Mouse (Mus musculus): Measurements from ENCODE around the gene Entpd2. TPM values are rescaled to one million over a fixed set of nuclear protein-coding genes. Genes with fewer than 3 reads are reported as not detected.

The Entpd2 gene
- polyA plus RNA-seq, 1 experiment = 64.7 TPM

DNA sequence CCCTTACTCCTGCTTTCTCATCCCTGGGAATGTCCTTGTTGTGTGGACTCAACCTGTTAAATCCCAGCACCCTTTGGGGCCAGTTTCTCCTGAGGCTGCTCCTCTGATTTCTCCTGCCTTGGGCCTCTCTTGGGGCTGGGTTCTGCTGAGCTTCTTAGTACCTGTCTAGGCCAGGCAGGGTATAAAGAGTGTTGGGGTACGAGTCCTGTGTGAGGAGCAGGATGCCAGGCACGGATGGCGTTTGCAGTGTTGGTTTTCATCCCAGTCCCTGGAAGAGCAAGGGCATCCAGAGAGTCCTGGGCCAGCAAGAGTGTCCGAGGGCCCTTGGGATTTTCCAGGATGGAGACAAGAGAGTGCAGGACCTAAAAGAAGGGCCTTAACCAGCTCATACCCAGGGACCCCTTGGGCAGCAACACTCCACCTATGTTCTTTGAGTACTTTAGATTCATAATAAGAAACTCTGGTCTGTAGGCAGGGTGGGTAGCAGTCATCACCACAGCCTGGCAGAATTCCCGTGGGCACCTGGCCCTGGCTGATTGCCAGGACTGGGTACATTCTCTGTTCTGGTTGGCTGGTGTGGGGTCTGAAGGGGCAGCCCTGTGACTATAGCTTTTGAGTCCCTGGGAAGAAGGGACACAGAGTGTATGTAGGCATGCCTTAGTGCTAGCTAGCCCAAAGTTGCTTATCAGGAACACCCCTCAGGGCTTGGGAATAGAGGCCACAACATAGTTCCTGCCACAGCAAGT is 33.9 kb downstream of the Entpd2 start:
- DNase-seq (ENCODE audit: low read depth) = no peak

DNA sequence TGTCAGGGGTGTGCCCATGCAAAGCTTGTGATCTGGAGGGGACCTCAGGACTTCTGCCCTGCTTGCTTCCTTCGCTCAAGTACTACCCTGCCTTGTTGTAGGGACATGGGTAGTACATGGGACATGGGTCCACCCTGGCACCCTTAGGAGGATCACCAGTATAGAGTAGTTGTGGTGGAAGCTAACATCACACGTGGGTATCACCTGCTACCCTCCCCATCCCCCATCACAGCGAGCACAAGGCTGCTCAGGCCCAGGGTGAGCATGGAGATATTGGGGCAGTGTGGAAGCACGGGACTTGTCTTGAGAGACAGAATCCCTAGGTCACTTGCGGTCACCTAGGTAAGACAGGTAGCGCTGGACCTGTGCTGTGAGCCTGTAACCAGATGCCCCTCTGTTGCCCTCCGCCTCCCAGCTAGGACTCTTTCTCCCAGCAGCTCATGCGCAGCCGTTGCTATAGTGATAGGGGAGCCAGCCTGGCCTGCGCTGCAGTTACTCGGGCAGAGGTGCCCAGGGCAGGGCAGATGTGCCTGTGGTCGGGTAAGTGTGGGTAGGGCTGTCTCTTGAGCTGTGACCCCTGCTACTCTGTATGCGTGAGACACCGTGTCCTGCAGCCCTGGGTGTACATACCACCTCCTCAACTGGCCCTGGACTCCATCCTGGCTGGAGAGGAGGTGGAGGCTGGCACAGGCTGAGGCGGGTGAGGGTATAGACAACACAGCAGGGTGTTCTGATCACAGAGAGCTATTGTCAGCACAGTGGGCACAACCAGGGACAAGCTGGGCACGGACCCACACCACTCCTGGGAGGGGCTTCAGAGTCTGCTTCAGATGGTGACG is 34.9 kb downstream of the Entpd2 start:
- DNase-seq (ENCODE audit: low read depth) = no peak

DNA sequence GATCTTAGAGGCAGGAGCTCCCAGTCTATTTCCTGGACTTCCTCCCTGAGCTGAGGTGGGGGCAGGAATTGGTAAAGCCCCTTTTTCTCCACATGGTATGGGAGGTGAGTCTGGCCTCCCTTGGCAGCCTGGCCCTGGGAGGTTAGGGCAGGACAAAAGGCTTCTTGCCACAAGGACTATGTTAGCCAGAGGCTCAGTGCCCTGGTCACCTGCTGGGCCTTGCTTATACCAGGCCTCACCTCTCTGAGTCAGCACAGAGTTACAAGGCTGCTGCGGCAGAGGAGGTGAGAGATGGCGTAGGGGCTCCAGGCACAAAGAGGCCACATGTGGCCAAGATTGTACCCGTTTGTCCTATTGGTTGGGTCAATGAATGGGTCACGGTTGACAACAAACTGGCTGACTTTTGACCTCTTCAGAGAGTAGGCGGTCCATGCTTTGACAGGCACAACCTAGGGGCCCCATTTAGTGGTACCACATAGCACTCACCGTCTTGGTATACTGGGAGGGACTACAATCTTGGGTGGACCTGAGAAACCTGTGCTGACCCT is 35.7 kb downstream of the Entpd2 start:
- no peak for DNase-seq (ENCODE audit: low read depth)

DNA sequence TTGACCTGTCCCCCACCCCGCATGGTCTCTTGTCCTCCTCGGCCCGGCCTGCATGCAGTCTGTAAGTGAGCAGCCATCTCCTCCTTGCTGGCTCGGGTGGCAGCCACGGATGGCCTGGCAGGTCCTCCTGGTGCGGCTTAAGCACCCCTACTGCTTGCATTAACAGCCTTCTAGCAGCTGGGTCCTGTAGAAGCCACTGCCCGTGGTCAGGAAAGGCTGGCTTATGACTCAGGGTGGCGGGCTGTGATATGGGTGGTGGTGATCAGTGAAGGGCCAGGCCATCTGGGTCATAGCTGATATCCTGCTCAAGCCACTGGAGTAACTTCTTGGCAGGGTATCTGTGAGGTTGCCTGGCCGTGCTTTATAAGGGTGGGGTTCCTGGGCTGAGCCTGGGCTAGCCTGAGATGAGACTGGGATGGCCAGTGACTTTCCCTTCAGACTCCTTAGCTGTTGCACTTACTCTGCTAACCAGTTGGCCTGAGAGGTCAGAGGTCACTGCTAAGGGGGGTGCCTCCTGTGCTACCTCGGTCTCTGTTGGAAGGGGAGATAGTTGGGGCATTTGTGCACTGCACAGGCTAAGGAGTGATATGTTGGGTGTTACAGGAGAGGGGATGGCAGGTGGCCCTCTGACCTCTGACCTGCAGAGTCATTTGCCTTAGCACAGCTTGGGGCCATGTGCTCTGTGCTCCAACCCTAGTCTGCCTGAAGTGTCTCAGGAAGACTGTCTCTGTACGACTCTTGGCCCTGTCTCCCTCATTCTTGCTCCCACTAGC is 36.8 kb downstream of the Entpd2 start:
- no peak for DNase-seq (ENCODE audit: low read depth)

DNA sequence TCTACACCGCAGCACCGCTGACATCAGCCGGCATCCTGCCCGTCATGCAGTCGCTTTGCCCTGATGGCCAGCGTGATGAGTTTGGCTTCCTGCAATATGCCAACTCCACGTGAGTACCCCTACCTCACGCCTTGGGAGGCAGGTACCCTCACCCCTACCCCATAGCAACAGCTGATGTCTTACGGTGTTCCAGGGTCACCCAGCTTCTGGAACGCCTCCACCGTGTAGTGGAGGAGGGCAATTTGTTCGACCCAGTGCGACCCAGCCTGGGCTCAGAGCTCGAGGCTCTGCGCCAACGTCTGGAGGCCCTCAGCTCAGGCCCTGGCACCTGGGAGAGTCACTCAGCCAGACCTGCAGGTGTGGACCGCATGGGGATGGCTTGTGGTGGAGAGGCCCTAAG is 37.4 kb downstream of the Entpd2 start:
- no peak for DNase-seq (ENCODE audit: low read depth)

DNA sequence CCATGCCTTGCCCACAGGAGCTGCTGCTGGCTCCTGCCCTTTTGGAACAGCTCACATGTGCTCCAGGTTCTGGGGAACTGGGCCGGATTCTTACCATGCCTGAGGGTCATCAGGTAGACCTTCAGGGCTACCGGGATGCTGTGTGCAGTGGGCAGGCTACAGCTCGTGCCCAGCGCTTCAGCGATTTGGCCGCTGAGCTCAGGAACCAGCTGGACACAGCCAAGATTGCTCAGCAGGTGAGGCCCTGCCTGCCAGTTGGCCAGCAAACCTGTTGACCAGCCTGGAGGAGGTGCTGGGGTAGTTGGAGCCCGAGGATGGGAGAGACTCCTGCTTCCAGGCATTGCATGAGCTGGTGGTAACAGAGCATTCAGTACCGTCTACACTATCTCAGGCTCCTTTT is 38.6 kb downstream of the Entpd2 start:
- DNase-seq (ENCODE audit: low read depth) = no peak

DNA sequence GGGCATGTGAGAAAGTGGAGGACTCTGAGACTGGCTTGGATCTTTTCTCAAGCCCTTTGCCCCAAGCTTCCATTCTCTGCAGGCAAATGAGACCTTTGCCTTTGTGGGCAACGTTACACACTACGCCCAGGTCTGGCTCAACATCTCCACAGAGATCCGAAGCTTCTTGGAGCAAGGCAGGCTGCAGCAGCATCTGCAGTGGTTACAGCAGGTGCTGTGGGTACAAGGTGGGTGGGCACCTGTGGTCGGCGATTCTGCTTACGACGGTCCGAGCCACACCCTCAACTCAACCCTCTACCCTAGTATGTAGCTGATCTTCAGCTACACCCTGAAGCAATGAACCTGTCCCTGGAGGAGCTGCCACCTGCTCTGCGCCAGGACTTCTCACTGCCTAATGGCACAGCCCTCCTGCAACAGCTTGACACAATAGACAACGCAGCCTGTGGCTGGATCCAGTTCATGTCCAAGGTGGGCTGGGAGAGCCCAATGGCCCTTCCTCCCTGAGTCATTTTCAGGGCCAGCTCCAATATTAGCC is 40.7 kb downstream of the Entpd2 start:
- DNase-seq (ENCODE audit: low read depth) = no peak

DNA sequence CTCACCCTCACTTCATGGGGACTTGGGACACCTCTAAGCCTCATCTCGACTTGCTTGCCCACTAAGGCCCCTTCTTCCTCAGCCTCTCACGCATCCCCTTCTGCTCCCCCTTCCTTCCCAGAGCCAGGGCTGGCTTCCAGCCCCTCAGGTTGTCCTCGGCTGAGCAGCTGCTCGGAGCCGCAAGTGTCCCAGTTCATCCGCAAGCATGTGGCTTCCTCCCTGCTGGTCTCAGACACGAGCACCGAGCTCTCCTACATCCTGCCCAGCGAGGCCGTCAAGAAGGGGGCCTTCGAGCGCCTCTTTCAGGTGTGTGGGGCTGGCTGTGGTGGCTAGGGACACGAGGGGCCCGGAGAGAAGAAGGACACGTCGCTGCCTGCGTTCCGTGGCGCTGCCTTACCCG is 45.4 kb downstream of the Entpd2 start:
- no peak for DNase-seq (ENCODE audit: low read depth)

DNA sequence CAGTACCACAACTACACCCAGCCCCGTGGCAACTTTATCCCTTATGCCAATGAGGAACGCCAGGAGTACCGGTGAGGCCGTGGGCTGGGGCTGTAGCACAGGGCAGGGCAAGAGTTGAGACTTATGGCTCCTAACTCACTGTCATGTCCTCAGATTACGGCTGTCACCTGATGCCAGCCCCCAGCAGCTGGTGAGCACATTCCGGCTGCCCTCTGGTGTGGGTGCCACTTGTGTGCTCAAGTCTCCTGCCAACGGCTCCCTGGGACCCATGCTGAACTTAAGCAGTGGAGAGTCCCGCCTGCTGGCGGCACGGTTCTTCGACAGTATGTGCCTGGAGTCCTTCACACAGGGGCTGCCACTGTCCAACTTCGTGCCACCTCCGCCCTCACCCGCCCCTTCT is 47.0 kb downstream of the Entpd2 start:
- DNase-seq (ENCODE audit: low read depth) = no peak

Other genes with a start within 250 kb of the Entpd2 start
- 16.6 and 20.4 TPM in 2 replicates for gene Nrarp, start 215.1 kb upstream of the Entpd2 start, polyA plus RNA-seq (2012; rRNA removed)
- 41.2 and 42.5 TPM in 2 replicates for gene Tor4a, start 199.0 kb upstream of the Entpd2 start, polyA plus RNA-seq (2012; rRNA removed)
- gene Nelfb, start 184.4 kb upstream of the Entpd2 start, polyA plus RNA-seq (2012; rRNA removed) = 57.5 and 77.6 TPM in 2 replicates
- 0.74 and 0.93 TPM in 2 replicates for gene Stpg3, start 181.2 kb upstream of the Entpd2 start, polyA plus RNA-seq (2012; rRNA removed)
- 1.8 and 3.4 TPM in 2 replicates for gene Fam166a, start 177.1 kb upstream of the Entpd2 start, polyA plus RNA-seq (2012; rRNA removed)
- 468 and 584 TPM in 2 replicates for gene Tubb4b, start 171.2 kb upstream of the Entpd2 start, polyA plus RNA-seq (2012; rRNA removed)
- gene Slc34a3, start 161.5 kb upstream of the Entpd2 start, polyA plus RNA-seq (2012; rRNA removed) = not detected in 2 replicates
- 0.04 and 0.09 TPM in 2 replicates for gene Rnf224, start 159.1 kb upstream of the Entpd2 start, polyA plus RNA-seq (2012; rRNA removed)
- gene Rnf208, start 153.6 kb upstream of the Entpd2 start, polyA plus RNA-seq (2012; rRNA removed) = 9.0 and 13.9 TPM in 2 replicates
- 0.19 and 0.59 TPM in 2 replicates for gene Cysrt1, start 153.4 kb upstream of the Entpd2 start, polyA plus RNA-seq (2012; rRNA removed)
- 23.2 and 23.7 TPM in 2 replicates for gene AL732309.1, start 149.0 kb upstream of the Entpd2 start, polyA plus RNA-seq (2012; rRNA removed)
- 63.3 and 66.2 TPM in 2 replicates for gene Tmem203, start 140.4 kb upstream of the Entpd2 start, polyA plus RNA-seq (2012; rRNA removed)
- gene Tprn, start 133.3 kb upstream of the Entpd2 start, polyA plus RNA-seq (2012; rRNA removed) = 11.4 and 20.5 TPM in 2 replicates
- 44.6 and 56.3 TPM in 2 replicates for gene Ssna1, start 123.4 kb upstream of the Entpd2 start, polyA plus RNA-seq (2012; rRNA removed)
- gene Anapc2, start 123.4 kb upstream of the Entpd2 start, polyA plus RNA-seq (2012; rRNA removed) = 119 and 122 TPM in 2 replicates
- gene Tmem210, start 107.7 kb upstream of the Entpd2 start, polyA plus RNA-seq (2012; rRNA removed) = 1.4 and 2.0 TPM in 2 replicates
- 5.1 and 7.0 TPM in 2 replicates for gene Lrrc26, start 106.0 kb upstream of the Entpd2 start, polyA plus RNA-seq (2012; rRNA removed)
- gene Grin1, start 76.7 kb upstream of the Entpd2 start, polyA plus RNA-seq (2012; rRNA removed) = 0.12 and 0.15 TPM in 2 replicates
- 11.2 and 25.1 TPM in 2 replicates for gene Man1b1, start 63.5 kb upstream of the Entpd2 start, polyA plus RNA-seq (2012; rRNA removed)
- gene Dpp7, start 39.5 kb upstream of the Entpd2 start, polyA plus RNA-seq (2012; rRNA removed) = 18.1 and 28.0 TPM in 2 replicates
- 38.0 and 38.6 TPM in 2 replicates for gene Uap1l1, start 30.2 kb upstream of the Entpd2 start, polyA plus RNA-seq (2012; rRNA removed)
- 3.0 and 4.3 TPM in 2 replicates for gene Sapcd2, start 23.6 kb upstream of the Entpd2 start, polyA plus RNA-seq (2012; rRNA removed)
- 140 and 154 TPM in 2 replicates for gene Npdc1, start 3.5 kb downstream of the Entpd2 start, polyA plus RNA-seq (2012; rRNA removed)
- 0.47 and 0.57 TPM in 2 replicates for gene Fut7, start 27.4 kb downstream of the Entpd2 start, polyA plus RNA-seq (2012; rRNA removed)
- 187 and 437 TPM in 2 replicates for gene Abca2, start 32.8 kb downstream of the Entpd2 start, polyA plus RNA-seq (2012; rRNA removed)
- gene Clic3, start 61.0 kb downstream of the Entpd2 start, polyA plus RNA-seq (2012; rRNA removed) = 103 and 188 TPM in 2 replicates
- 124 and 139 TPM in 2 replicates for gene Paxx, start 65.2 kb downstream of the Entpd2 start, polyA plus RNA-seq (2012; rRNA removed)
- gene Ptgds, start 74.2 kb downstream of the Entpd2 start, polyA plus RNA-seq (2012; rRNA removed) = 1,300 and 1,863 TPM in 2 replicates
- gene Lcn12, start 98.0 kb downstream of the Entpd2 start, polyA plus RNA-seq (2012; rRNA removed) = 234 and 311 TPM in 2 replicates
- 19.2 and 54.8 TPM in 2 replicates for gene Fbxw5, start 104.9 kb downstream of the Entpd2 start, polyA plus RNA-seq (2012; rRNA removed)
- 15.1 and 15.8 TPM in 2 replicates for gene C8g, start 105.8 kb downstream of the Entpd2 start, polyA plus RNA-seq (2012; rRNA removed)
- 13.7 and 17.0 TPM in 2 replicates for gene Traf2, start 151.1 kb downstream of the Entpd2 start, polyA plus RNA-seq (2012; rRNA removed)
- 115 and 139 TPM in 2 replicates for gene Edf1, start 162.0 kb downstream of the Entpd2 start, polyA plus RNA-seq (2012; rRNA removed)
- gene Mamdc4, start 179.0 kb downstream of the Entpd2 start, polyA plus RNA-seq (2012; rRNA removed) = 8.0 and 13.4 TPM in 2 replicates
- 57.5 and 83.3 TPM in 2 replicates for gene Phpt1, start 179.3 kb downstream of the Entpd2 start, polyA plus RNA-seq (2012; rRNA removed)
- gene Ajm1, start 185.9 kb downstream of the Entpd2 start, polyA plus RNA-seq (2012; rRNA removed) = 1.4 and 2.0 TPM in 2 replicates
- gene Rabl6, start 212.6 kb downstream of the Entpd2 start, polyA plus RNA-seq (2012; rRNA removed) = 58.5 and 65.8 TPM in 2 replicates
- 1.0 and 1.6 TPM in 2 replicates for gene Ccdc183, start 221.8 kb downstream of the Entpd2 start, polyA plus RNA-seq (2012; rRNA removed)
- 72.5 and 74.2 TPM in 2 replicates for gene Tmem141, start 226.1 kb downstream of the Entpd2 start, polyA plus RNA-seq (2012; rRNA removed)
- 18.2 and 19.1 TPM in 2 replicates for gene Fcna, start 232.2 kb downstream of the Entpd2 start, polyA plus RNA-seq (2012; rRNA removed)

Data from gonadal fat pad, adult 2 months (tissue).